In genomic region chr10:81574081-81575056, GRCm38 (mm10) we compare ENCODE assay signal across 8 mouse cellular contexts. TPM values are rescaled to one million over a fixed set of nuclear protein-coding genes. Genes with fewer than 3 reads are reported as not detected.
DNase-seq lines count a peak whose midpoint lies in the region; ATAC-seq lines count a peak whose summit lies in the region.

TSS of gene Tle2 (plus strand) at chr10:81574561.

- peaks cover 3% of the 10 kb centered on the region; the same call in 1 of the 2 replicates for H3K27me3 ChIP-seq in heart, embryonic 15.5 days
- H3K27me3 ChIP-seq in limb, embryonic 11.5 days (ENCODE audit: control insufficient read depth, insufficient read depth, low read length), result peaks cover 8% of the 10 kb centered on the region; the same call in 1 of the 2 replicates
- H3K27me3 ChIP-seq in stomach, embryonic 15.5 days (replicated peaks), result 0 out of 2 replicates have a peak, but pooled peaks cover 2% of the 10 kb centered on the region

- no peaks in the 10 kb centered on the region for H3K36me3 ChIP-seq in heart, embryonic 15.5 days
- no peaks in the 10 kb centered on the region for H3K36me3 ChIP-seq in limb, embryonic 11.5 days (ENCODE audit: control insufficient read depth, insufficient read depth, low read length)
- H3K36me3 ChIP-seq in stomach, embryonic 15.5 days, result peaks cover 5% of the 10 kb centered on the region; the same call in 1 of the 2 replicates

- H3K27ac ChIP-seq in heart, embryonic 15.5 days, result peak within 1 kb of the TSS; percentile 53
- H3K27ac ChIP-seq in limb, embryonic 11.5 days (replicated peaks; ENCODE audit: low read depth, low read length), result peak within 1 kb of the TSS; percentile 36; the same call in 1 of the 2 replicates
- H3K27ac ChIP-seq in stomach, embryonic 15.5 days, result peak within 1 kb of the TSS; percentile 87; the same call in 1 of the 2 replicates

- DNase-seq in frontal cortex, adult 2 months (ENCODE audit: extremely low spot score in 1 of 2, low spot score in 1 of 2), result no peak
- DNase-seq in frontal cortex, postnatal 10 days (ENCODE audit: low spot score in 2 of 2), result no peak
- DNase-seq in thymus, postnatal 25 days, result peak; percentile 29
- no peak for DNase-seq in thymus, adult 18-20 months
- no peak for DNase-seq in limb, embryonic 11.5 days (ENCODE audit: low spot score)
- no peak for DNase-seq in adipocyte (ENCODE audit: low spot score)

- peak within 1 kb of the TSS; percentile 74 for H3K4me3 ChIP-seq in heart, embryonic 15.5 days
- H3K4me3 ChIP-seq in limb, embryonic 11.5 days (ENCODE audit: low read depth, low read length), result peak within 1 kb of the TSS; percentile 49
- peak within 1 kb of the TSS; percentile 52 for H3K4me3 ChIP-seq in stomach, embryonic 15.5 days (replicated peaks)

- peaks cover 49% of the 10 kb centered on the region for H3K4me1 ChIP-seq in heart, embryonic 15.5 days (replicated peaks)
- H3K4me1 ChIP-seq in limb, embryonic 11.5 days (ENCODE audit: control insufficient read depth, insufficient read depth, low read length), result peaks cover 46% of the 10 kb centered on the region
- peaks cover 48% of the 10 kb centered on the region for H3K4me1 ChIP-seq in stomach, embryonic 15.5 days

- H3K9ac ChIP-seq in heart, embryonic 15.5 days, result peak within 1 kb of the TSS; percentile 76
- H3K9ac ChIP-seq in limb, embryonic 11.5 days (ENCODE audit: low read length), result peak within 1 kb of the TSS; percentile 68
- H3K9ac ChIP-seq in stomach, embryonic 15.5 days, result peak within 1 kb of the TSS; percentile 37

- 22% methylated on average over 10 of the region's 10 CpGs for WGBS in heart, embryonic 15.5 days
- 21% methylated on average over 10 of the region's 10 CpGs for WGBS in limb, embryonic 11.5 days
- WGBS in stomach, embryonic 15.5 days, result 27% methylated on average over 10 of the region's 10 CpGs

- H3K9me3 ChIP-seq in heart, embryonic 15.5 days (replicated peaks), result no peaks in the 10 kb centered on the region
- no peaks in the 10 kb centered on the region for H3K9me3 ChIP-seq in limb, embryonic 11.5 days (ENCODE audit: control insufficient read depth, low read length)
- H3K9me3 ChIP-seq in stomach, embryonic 15.5 days, result no peaks in the 10 kb centered on the region

- peak within 1 kb of the TSS; percentile 86 for H3K4me2 ChIP-seq in heart, embryonic 15.5 days
- peak within 1 kb of the TSS; percentile 89 for H3K4me2 ChIP-seq in limb, embryonic 11.5 days (ENCODE audit: low read depth, severe bottlenecking)
- peak within 1 kb of the TSS; percentile 78 for H3K4me2 ChIP-seq in stomach, embryonic 15.5 days

- ATAC-seq in heart, embryonic 15.5 days (replicated peaks; ENCODE audit: insufficient number of reproducible peaks, insufficient read depth, low FRiP score, low read depth), result no peak
- no peak for ATAC-seq in limb, embryonic 11.5 days (ENCODE audit: insufficient number of reproducible peaks, low FRiP score, low TSS enrichment, low read depth)
- ATAC-seq in stomach, embryonic 15.5 days (ENCODE audit: insufficient read depth, low FRiP score, low read depth), result no peak

RNA-seq across cellular contexts. Expression of gene Tle2, which starts in this region (rescaled TPM):
- polyA plus RNA-seq in frontal cortex, adult 2 months (2012; rRNA removed), result 120 and 136 TPM in 2 replicates
- polyA plus RNA-seq in heart, embryonic 15.5 days (2015; fragmentation: Nextera tagmentation; extraction: Ambion mirVana), result 23.6 and 29.3 TPM in 2 replicates
- 13.7 and 18.4 TPM in 2 replicates for polyA plus RNA-seq in limb, embryonic 11.5 days (2014; fragmentation: Nextera tagmentation; extraction: Ambion mirVana)
- 28.8 and 35.6 TPM in 2 replicates for polyA plus RNA-seq in stomach, embryonic 15.5 days (2015; fragmentation: Nextera tagmentation; extraction: Ambion mirVana)

Comparison
In these comparisons a context has a peak if more than half of its experiments do, and no peak if none do; other contexts are left out.
1. H3K27ac ChIP-seq: peak in every context shown above with its lines; median percentile 87 in stomach, embryonic 15.5 days; 53 in heart, embryonic 15.5 days; 36 in limb, embryonic 11.5 days.